Mouse (Mus musculus): Measurements from ENCODE around the gene Ndufa8.

DNA sequence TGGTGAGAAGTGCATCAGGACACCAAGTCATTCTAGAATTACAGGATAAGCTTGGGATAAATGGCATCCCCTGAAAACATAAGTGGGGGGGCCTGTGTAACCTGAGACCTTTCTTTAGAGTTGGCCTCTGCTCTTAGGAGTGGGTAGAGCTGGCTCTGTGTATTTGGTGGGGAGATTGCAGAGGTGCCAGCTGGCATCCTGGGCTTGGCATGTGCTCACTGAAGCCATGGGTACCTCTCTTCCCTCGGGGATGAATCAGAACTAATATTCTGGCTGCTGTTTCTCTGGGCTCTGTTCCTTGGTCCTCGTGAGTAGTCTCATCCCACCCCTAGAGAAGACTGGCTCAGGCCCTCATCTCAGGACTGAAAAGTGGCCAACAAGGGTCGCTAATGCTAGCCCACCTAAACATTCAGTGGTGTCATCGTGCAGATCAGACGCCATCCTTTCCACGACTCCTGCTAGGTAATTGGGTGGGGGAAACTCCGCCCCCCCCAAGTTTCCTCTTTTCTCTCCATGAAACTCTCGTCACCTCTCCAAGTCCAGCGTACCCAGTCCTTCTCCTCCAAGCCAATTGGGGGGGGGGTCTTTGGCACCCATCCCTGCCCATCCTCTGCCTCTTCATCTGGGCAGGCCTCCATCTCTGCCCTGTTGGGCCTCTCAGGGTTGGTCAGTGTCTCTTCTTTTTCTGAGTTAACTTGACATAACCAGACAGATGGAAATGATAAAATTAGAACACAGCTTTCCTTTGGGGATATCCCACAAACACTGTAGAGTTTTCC is 33.8 kb upstream of the Ndufa8 start:
- TF ChIP-seq CTCF (IDR thresholded peaks at IDR 0.05 in 2 of 3, conservative IDR thresholded peaks at IDR 0.05 in 1 of 3; ENCODE audit: control insufficient read depth in 1 of 3, insufficient read depth in 1 of 3, low read depth in 2 of 3, low read length in 3 of 3, poor library complexity in 1 of 3, severe bottlenecking in 1 of 3): no peak
- TF ChIP-seq CHD2 (IDR thresholded peaks at IDR 0.05; ENCODE audit: low read length): no peak
- no peak for TF ChIP-seq POLR2A (IDR thresholded peaks at IDR 0.05; ENCODE audit: control insufficient read depth in 1 of 2, insufficient read depth in 1 of 2, low read depth in 1 of 2, low read length in 2 of 2, poor library complexity in 1 of 2)
- TF ChIP-seq GABPA (IDR thresholded peaks at IDR 0.05; ENCODE audit: low read depth, low read length): no peak
- no peak for TF ChIP-seq ZNF384 (IDR thresholded peaks at IDR 0.05; ENCODE audit: low read depth, low read length)
- TF ChIP-seq BHLHE40 (IDR thresholded peaks at IDR 0.05; ENCODE audit: borderline replicate concordance, low read depth, low read length): no peak
- no peak for TF ChIP-seq RAD21 (IDR thresholded peaks at IDR 0.05; ENCODE audit: low read depth, low read length)
- TF ChIP-seq CHD1 (IDR thresholded peaks at IDR 0.05; ENCODE audit: low read depth, low read length): no peak
- no peak for TF ChIP-seq POLR2AphosphoS5 (IDR thresholded peaks at IDR 0.05; ENCODE audit: borderline replicate concordance, low read depth, low read length)
